Mouse (Mus musculus) CD8-positive naive resting alpha-beta T cell, adult 2 months (primary cell): ENCODE results near the gene Rfc1.

Source experiments
- DNase-seq, 2 experiments: peaks; one replicate each; pipeline ENCODE4 v3.0.0; 2022; ENCODE audit warnings: low read depth in 2 of 2, low spot score in 2 of 2

The Rfc1 gene

DNA sequence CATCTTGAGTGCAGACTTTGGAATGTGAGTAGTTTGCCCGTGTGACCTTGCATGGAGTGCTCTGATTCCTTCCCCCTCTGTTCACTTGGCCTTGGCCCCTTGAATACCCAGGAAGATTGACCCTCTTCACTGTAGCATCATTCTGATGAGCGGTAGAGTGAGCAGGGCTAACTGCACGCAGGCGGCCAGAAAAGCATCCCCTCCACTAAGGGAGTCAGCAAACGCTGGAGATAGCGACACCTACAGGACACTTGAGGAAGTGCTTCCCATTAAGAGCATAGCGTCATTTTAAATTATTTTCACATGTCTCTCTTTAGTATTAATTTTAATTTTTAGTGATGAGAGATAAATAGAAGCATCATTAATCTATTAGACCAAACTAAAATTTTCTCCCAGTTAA is 122.1 kb downstream of the Rfc1 start:
- peak; percentile 19 to 28 for DNase-seq
